Mouse (Mus musculus): ENCODE measurements around the gene Lasp1. TPM values are rescaled to one million over a fixed set of nuclear protein-coding genes. Genes with fewer than 3 reads are reported as not detected.

The Lasp1 gene
- total and polyA plus RNA-seq, 3 experiments = 12.5 to 45.4 (median 18.6) TPM

DNA sequence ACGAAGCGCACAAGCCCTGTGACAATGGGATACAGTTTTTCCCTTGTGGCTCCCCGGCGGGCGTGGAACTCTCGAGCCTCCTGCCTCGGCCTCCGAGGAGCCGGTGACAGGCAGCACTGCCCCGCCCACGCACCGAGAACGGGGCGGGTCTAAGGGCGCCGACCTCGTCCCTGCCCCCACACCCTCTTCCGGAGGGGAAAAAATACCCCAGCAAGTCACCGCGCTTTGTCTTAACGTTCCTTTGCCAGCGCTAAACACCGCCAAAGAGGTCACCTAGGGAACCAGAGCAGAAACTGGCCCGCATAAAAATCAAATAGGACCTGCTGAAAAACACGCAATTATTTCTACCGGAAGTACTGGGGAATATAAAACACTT lies 84.7 kb downstream of the Lasp1 start:
- H3K36me3 ChIP-seq (replicated peaks in 1 of 2; ENCODE audit: control insufficient read depth in 1 of 2, insufficient read depth in 1 of 2, low read length in 1 of 2) = peaks cover 0 to 1% of the 10 kb centered on the region in 2 experiments
- peak overlapping the region; percentile 84 for H3K9ac ChIP-seq (ENCODE audit: insufficient read depth, low read depth)
- no peaks in the 10 kb centered on the region for H3K79me2 ChIP-seq (replicated peaks; ENCODE audit: control insufficient read depth, extremely low read depth, insufficient read depth, poor library complexity, severe bottlenecking)
- no peaks in the 10 kb centered on the region for H3K27me3 ChIP-seq (replicated peaks)
- in situ Hi-C loops (cut with MboI; ENCODE audit: low pct_ligation_motif_present, low pct_unique_long_range_greater_than_20kb, low sequenced_read_pairs) (loop anchor here (5.0 kb wide), 1 partner anchor 86 kb away; the partner anchor contains the start of gene Lasp1), dilution Hi-C loops (cut with MboI; ENCODE audit: extremely low pct_ligation_motif_present, extremely low pct_unique_long_range_greater_than_20kb, low sequenced_read_pairs) (no loop called here)
- H3K4me2 ChIP-seq (ENCODE audit: insufficient read depth, low read depth, poor library complexity, severe bottlenecking) = peak overlapping the region; percentile 30; the same call in 1 of the 2 replicates
- DNase-seq (ENCODE audit: extremely low read depth) = peak; percentile 86
- peaks cover 2 to 28% of the 10 kb centered on the region in 2 experiments for H3K4me1 ChIP-seq (ENCODE audit: control insufficient read depth in 1 of 2, insufficient read depth in 2 of 2)
- peak overlapping the region; percentile 47 to 79 (median 63) for H3K4me3 ChIP-seq (replicated peaks in 1 of 3; ENCODE audit: low read depth in 2 of 3, low read length in 2 of 3, poor library complexity in 1 of 3)
- H3K9me3 ChIP-seq (replicated peaks; ENCODE audit: low read length) = peaks cover 4% of the 10 kb centered on the region
- H3K27ac ChIP-seq (ENCODE audit: insufficient read depth, low read depth) = peak overlapping the region; percentile 14; the same call in 1 of the 2 replicates
- TF ChIP-seq NELFE (IDR thresholded peaks at IDR 0.05; ENCODE audit: low read depth, low read length) = peak; percentile 74
- TF ChIP-seq ETS1 (conservative IDR thresholded peaks at IDR 0.05; ENCODE audit: low read depth, low read length) = no peak
- peak; percentile 51; the same call in 1 of the 2 replicates for TF ChIP-seq MAX (IDR thresholded peaks at IDR 0.05; ENCODE audit: low read length)
- TF ChIP-seq ZMIZ1 (IDR thresholded peaks at IDR 0.05; ENCODE audit: low read depth, low read length) = peak; percentile 83; the same call in 1 of the 2 replicates
- peak; percentile 7; the same call in 1 of the 2 replicates for TF ChIP-seq CHD1 (IDR thresholded peaks at IDR 0.05; ENCODE audit: low read depth, low read length)
- TF ChIP-seq MXI1 (IDR thresholded peaks at IDR 0.05; ENCODE audit: low read depth, low read length) = peak; percentile 7; the same call in 1 of the 2 replicates
- TF ChIP-seq POLR2A (IDR thresholded peaks at IDR 0.05; ENCODE audit: low read depth, low read length) = peak; percentile 70
- peak; percentile 9; the same call in 1 of the 2 replicates for TF ChIP-seq IRF4 (IDR thresholded peaks at IDR 0.05; ENCODE audit: low read depth, low read length)
- TF ChIP-seq MYC (IDR thresholded peaks at IDR 0.05; ENCODE audit: low read depth, low read length) = no peak
- TF ChIP-seq BHLHE40 (IDR thresholded peaks at IDR 0.05; ENCODE audit: low read depth, low read length) = peak; percentile 16; the same call in 1 of the 2 replicates
- TF ChIP-seq ELF1 (IDR thresholded peaks at IDR 0.05; ENCODE audit: low read depth, low read length) = peak; percentile 88
- TF ChIP-seq CHD2 (IDR thresholded peaks at IDR 0.05; ENCODE audit: low read length) = peak; percentile 89
- no peak for TF ChIP-seq KAT2A (IDR thresholded peaks at IDR 0.05; ENCODE audit: insufficient replicate concordance, low read length)
- no peak for TF ChIP-seq PAX5 (IDR thresholded peaks at IDR 0.05; ENCODE audit: low read length)

DNA sequence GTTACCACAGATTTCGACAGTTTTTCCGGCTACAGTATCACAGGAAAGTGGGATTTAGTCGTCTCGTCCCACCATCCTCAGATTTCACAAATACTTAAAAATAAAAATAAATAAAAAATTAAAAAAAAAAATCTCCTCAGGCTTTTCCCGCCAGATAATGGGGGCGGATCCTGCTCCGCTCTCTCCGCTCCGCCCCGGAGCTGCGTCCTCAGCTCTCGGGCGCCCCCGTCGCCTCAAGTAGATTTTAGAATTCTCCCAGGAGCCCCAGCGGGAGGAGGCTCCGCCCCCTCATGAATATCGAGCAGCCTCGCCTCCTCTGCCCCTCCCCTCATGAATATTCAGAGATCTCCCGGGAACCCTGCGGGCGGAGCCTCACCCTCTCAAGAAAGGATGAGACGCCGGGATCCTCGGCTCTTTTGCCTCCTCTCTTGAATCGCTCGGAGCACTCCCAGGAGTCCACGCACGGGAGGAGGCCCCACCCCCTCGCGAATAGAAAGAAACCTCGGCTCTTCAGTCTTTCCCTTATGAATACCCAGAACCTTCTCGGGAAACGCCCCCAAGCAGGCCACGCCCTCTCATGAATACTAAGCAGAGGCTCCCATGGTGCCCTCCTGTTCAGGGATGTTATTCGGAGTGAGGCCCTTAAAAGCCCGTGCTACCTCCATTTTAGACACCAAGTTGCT lies 85.3 kb downstream of the Lasp1 start, which contains the start of gene Fbxo47:
TSS of gene Fbxo47 (minus strand) at position 237 of the 683 bp plus-strand sequence.
- peak within 1 kb of the TSS; percentile 17; the same call in 1 of the 2 replicates for H3K27ac ChIP-seq (ENCODE audit: insufficient read depth, low read depth)
- H3K9me3 ChIP-seq (replicated peaks; ENCODE audit: low read length) = peaks cover 4% of the 10 kb centered on the region
- H3K4me3 ChIP-seq (replicated peaks in 1 of 3; ENCODE audit: low read depth in 2 of 3, low read length in 2 of 3, poor library complexity in 1 of 3) = peak within 1 kb of the TSS; percentile 47 to 79 (median 63)
- peaks cover 3 to 30% of the 10 kb centered on the region in 2 experiments for H3K4me1 ChIP-seq (ENCODE audit: control insufficient read depth in 1 of 2, insufficient read depth in 2 of 2)
- peak; percentile 100 for DNase-seq (ENCODE audit: extremely low read depth)
- peaks cover 0 to 5% of the 10 kb centered on the region in 2 experiments for H3K36me3 ChIP-seq (replicated peaks in 1 of 2; ENCODE audit: control insufficient read depth in 1 of 2, insufficient read depth in 1 of 2, low read length in 1 of 2)
- peak within 1 kb of the TSS; percentile 30; the same call in 1 of the 2 replicates for H3K4me2 ChIP-seq (ENCODE audit: insufficient read depth, low read depth, poor library complexity, severe bottlenecking)
- in situ Hi-C loops (cut with MboI; ENCODE audit: low pct_ligation_motif_present, low pct_unique_long_range_greater_than_20kb, low sequenced_read_pairs) (loop anchor here (5.0 kb wide), 1 partner anchor 87 kb away; the partner anchor contains the start of gene Lasp1), dilution Hi-C loops (cut with MboI; ENCODE audit: extremely low pct_ligation_motif_present, extremely low pct_unique_long_range_greater_than_20kb, low sequenced_read_pairs) (no loop called here)
- H3K27me3 ChIP-seq (replicated peaks) = no peaks in the 10 kb centered on the region
- peak within 1 kb of the TSS; percentile 84 for H3K9ac ChIP-seq (ENCODE audit: insufficient read depth, low read depth)
- H3K79me2 ChIP-seq (replicated peaks; ENCODE audit: control insufficient read depth, extremely low read depth, insufficient read depth, poor library complexity, severe bottlenecking) = no peaks in the 10 kb centered on the region
- TF ChIP-seq CHD1 (IDR thresholded peaks at IDR 0.05; ENCODE audit: low read depth, low read length) = no peak
- peak; percentile 77 for TF ChIP-seq BHLHE40 (IDR thresholded peaks at IDR 0.05; ENCODE audit: low read depth, low read length)
- TF ChIP-seq EP300 (IDR thresholded peaks at IDR 0.05; ENCODE audit: low read length) = peak; percentile 15; the same call in 1 of the 2 replicates
- TF ChIP-seq MAX (IDR thresholded peaks at IDR 0.05; ENCODE audit: low read length) = peak; percentile 75
- TF ChIP-seq CHD2 (IDR thresholded peaks at IDR 0.05; ENCODE audit: low read length) = peak; percentile 55
- no peak; the same call in 1 of the 2 replicates for TF ChIP-seq MYC (IDR thresholded peaks at IDR 0.05; ENCODE audit: low read depth, low read length)
- no peak for TF ChIP-seq ZC3H11A (IDR thresholded peaks at IDR 0.05; ENCODE audit: low read depth, low read length)
- 0 out of 2 replicates have a peak, but pooled peaks have one; percentile 39 for TF ChIP-seq KAT2A (IDR thresholded peaks at IDR 0.05; ENCODE audit: insufficient replicate concordance, low read length)
- peak; percentile 58; the same call in 1 of the 2 replicates for TF ChIP-seq MXI1 (IDR thresholded peaks at IDR 0.05; ENCODE audit: low read depth, low read length)
- peak; percentile 91 for TF ChIP-seq ZNF384 (IDR thresholded peaks at IDR 0.05; ENCODE audit: low read depth, low read length)
- TF ChIP-seq HCFC1 (IDR thresholded peaks at IDR 0.05; ENCODE audit: low read depth, low read length) = peak; percentile 66
- no peak; the same call in none of the 2 replicates for TF ChIP-seq SIN3A (IDR thresholded peaks at IDR 0.05; ENCODE audit: low read length)
- TF ChIP-seq GABPA (IDR thresholded peaks at IDR 0.05; ENCODE audit: insufficient replicate concordance, low read depth, low read length) = no peak
- TF ChIP-seq USF1 (IDR thresholded peaks at IDR 0.05; ENCODE audit: low read depth, low read length) = no peak
- TF ChIP-seq JUN (IDR thresholded peaks at IDR 0.05; ENCODE audit: insufficient read depth, low read depth, low read length) = no peak
- peak; percentile 73; the same call in 1 of the 2 replicates for TF ChIP-seq TCF12 (IDR thresholded peaks at IDR 0.05; ENCODE audit: low read depth, low read length)
- peak; percentile 57; the same call in 1 of the 2 replicates for TF ChIP-seq IRF4 (IDR thresholded peaks at IDR 0.05; ENCODE audit: low read depth, low read length)
- no peak for TF ChIP-seq PAX5 (IDR thresholded peaks at IDR 0.05; ENCODE audit: low read length)
- TF ChIP-seq POLR2AphosphoS2 (IDR thresholded peaks at IDR 0.05; ENCODE audit: low read depth, low read length) = no peak
- TF ChIP-seq POLR2A (IDR thresholded peaks at IDR 0.05; ENCODE audit: low read depth, low read length) = peak; percentile 95; the same call in 1 of the 2 replicates
- TF ChIP-seq E2F4 (IDR thresholded peaks at IDR 0.05; ENCODE audit: insufficient replicate concordance, low read depth, low read length) = peak; percentile 99
- no peak; the same call in 1 of the 2 replicates for TF ChIP-seq USF2 (conservative IDR thresholded peaks at IDR 0.05; ENCODE audit: low read depth, low read length)
- TF ChIP-seq ZMIZ1 (IDR thresholded peaks at IDR 0.05; ENCODE audit: low read depth, low read length) = peak; percentile 95
- TF ChIP-seq SMC3 (IDR thresholded peaks at IDR 0.05; ENCODE audit: low read depth, low read length) = peak; percentile 25

Data from CH12.LX (cell line).